Mouse (Mus musculus): ENCODE measurements around the gene Nlgn3. TPM values are rescaled to one million over a fixed set of nuclear protein-coding genes. Genes with fewer than 3 reads are reported as not detected.
A peak's percentile ranks its signal among the peaks of the same experiment; 100 is the strongest.

Gene Nlgn3
- polyA plus RNA-seq (2016; fragmentation: Nextera tagmentation; extraction: Ambion mirVana), result 5.8 and 14.8 TPM in 2 replicates

DNA sequence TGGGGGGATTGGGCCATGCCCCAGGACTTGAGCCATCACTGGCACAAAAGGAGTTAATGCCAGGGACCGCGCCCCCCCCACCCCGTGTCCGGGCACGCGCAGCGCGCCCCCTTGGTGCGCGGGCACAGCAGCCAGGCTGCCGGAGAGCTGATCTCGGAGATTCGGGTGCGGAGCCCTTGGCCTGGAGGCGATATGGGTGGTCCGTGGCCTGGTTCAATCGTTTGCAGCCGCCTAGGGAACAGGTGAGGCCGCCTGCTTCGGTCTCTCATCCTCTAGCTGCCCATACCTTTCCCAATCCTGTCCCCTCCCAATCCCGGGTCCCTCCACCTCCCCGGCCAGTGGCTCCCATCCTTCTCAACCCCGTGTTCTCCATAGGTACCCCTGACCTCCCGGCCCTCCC, at the start of gene Nlgn3:
Gene Nlgn3, plus strand, starts transcription at position 114 of the 400 bp plus-strand sequence.
- H3K9me3 ChIP-seq, result no peaks in the 10 kb centered on the region
- WGBS, result 22% methylated on average over 24 of the region's 24 CpGs
- peak within 1 kb of the TSS; percentile 49 for H3K4me3 ChIP-seq
- peak; percentile 40 for DNase-seq (ENCODE audit: low spot score)
- H3K4me1 ChIP-seq (replicated peaks), result peaks cover 53% of the 10 kb centered on the region
- H3K27me3 ChIP-seq (ENCODE audit: insufficient read depth, poor library complexity, severe bottlenecking), result peaks cover 77% of the 10 kb centered on the region
- H3K27ac ChIP-seq, result peak within 1 kb of the TSS; percentile 85
- peaks cover 40% of the 10 kb centered on the region for H3K36me3 ChIP-seq

DNA sequence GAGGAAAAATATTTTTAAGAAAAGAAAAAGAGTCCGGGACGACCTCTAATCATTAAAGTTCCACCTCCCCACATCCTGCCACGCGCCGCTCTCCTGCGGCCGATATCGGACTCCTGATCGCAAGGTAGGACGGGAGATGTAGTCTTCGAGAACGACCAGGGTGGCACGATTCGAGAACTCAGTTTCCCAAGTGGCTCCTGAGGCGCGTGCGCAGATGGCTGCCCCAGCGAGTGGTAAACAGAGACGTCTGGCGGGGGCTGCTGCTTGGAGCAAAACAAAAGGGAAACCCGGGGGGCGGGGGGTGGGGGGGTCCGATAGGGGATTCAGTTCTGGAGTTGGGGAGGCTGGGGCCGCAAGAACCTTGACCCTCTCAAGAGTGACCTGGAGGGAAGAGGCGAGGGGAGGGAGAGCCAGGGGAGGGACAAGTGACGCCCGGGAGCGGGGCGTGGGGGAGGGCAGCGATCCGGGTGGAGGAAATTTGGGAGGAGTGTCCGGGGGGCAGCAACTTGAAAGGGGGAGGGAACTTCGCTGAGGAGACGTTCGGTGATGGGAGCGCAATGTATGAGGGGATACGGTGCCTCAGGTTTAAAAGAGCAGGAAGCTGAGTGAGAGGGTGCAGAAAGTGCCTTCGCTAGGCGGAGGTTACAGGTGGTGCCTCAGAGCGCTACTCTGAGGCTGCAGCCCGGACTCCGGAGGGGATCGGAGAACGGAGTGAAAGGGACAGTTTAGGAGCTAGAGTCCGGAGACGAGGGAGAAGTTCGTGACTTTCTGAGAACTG, 44.8 kb upstream of the Nlgn3 start, which contains the start of gene Foxo4:
Gene Foxo4, plus strand, starts transcription at position 577 of the 778 bp plus-strand sequence.
- peak within 1 kb of the TSS; percentile 87 for H3K27ac ChIP-seq
- WGBS, result 19% methylated on average over 47 of the region's 47 CpGs
- DNase-seq (ENCODE audit: low spot score), result peak; percentile 86
- peaks cover 10% of the 10 kb centered on the region; the same call in 1 of the 2 replicates for H3K36me3 ChIP-seq
- peaks cover 12% of the 10 kb centered on the region; the same call in 1 of the 2 replicates for H3K4me1 ChIP-seq (replicated peaks)
- H3K9me3 ChIP-seq, result no peaks in the 10 kb centered on the region
- peak within 1 kb of the TSS; percentile 59 for H3K4me3 ChIP-seq
- H3K27me3 ChIP-seq (ENCODE audit: insufficient read depth, poor library complexity, severe bottlenecking), result peaks cover 23% of the 10 kb centered on the region

DNA sequence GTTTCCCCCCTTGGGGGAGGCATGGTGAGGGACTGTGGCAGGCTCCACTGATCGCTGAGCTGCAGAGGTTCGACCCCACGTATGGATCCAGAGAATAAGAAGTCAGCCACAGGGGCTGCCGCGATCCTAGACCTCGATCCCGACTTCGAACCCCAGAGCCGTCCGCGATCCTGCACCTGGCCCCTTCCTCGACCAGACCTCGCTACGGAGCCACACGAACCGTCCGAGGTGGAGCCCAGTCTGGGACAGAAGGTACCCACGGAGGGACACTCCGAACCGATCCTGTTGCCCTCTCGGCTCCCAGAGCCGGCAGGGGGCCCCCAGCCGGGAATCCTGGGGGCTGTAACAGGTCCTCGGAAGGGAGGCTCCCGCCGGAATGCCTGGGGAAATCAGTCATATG, 44.2 kb upstream of the Nlgn3 start:
- Histone ChIP-seq H3K27me3 (ENCODE audit: insufficient read depth, poor library complexity, severe bottlenecking) (peaks cover 23% of the 10 kb centered on the region), H3K9me3 (no peaks in the 10 kb centered on the region), H3K4me3 (peak overlapping the region; percentile 59), H3K4me1 (replicated peaks) (peaks cover 14% of the 10 kb centered on the region; the same call in 1 of the 2 replicates), H3K36me3 (peaks cover 10% of the 10 kb centered on the region; the same call in 1 of the 2 replicates), H3K27ac (peak overlapping the region; percentile 87)
- no peak for DNase-seq (ENCODE audit: low spot score)
- 13% methylated on average over 23 of the region's 26 CpGs for WGBS

DNA sequence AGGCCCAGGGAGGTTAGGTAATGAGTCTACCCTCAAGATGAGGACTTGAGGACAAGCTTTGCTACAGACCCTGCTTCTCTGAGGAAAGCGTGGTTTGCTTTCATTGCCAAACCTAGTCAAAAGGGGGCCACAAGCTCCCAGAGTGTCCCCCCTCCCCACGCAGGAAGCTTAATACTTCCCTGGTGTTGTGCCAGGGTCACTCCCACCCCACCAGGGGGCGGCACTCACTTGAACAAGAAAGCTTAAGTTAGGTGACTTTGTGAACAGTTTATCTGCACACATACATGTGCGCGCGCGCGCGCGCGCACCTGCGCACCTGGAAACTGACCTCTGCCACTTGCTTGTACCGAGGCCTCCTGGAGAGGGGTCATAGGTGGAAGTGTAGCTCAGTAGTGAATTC, 42.4 kb upstream of the Nlgn3 start:
- Histone ChIP-seq H3K27ac (no peak overlapping the region), H3K9me3 (no peaks in the 10 kb centered on the region), H3K4me1 (replicated peaks) (peaks cover 30% of the 10 kb centered on the region), H3K4me3 (no peak overlapping the region), H3K27me3 (ENCODE audit: insufficient read depth, poor library complexity, severe bottlenecking) (peaks cover 26% of the 10 kb centered on the region), H3K36me3 (peaks cover 10% of the 10 kb centered on the region; the same call in 1 of the 2 replicates)
- DNase-seq (ENCODE audit: low spot score), result no peak
- WGBS, result 85% methylated on average over 13 of the region's 13 CpGs

DNA sequence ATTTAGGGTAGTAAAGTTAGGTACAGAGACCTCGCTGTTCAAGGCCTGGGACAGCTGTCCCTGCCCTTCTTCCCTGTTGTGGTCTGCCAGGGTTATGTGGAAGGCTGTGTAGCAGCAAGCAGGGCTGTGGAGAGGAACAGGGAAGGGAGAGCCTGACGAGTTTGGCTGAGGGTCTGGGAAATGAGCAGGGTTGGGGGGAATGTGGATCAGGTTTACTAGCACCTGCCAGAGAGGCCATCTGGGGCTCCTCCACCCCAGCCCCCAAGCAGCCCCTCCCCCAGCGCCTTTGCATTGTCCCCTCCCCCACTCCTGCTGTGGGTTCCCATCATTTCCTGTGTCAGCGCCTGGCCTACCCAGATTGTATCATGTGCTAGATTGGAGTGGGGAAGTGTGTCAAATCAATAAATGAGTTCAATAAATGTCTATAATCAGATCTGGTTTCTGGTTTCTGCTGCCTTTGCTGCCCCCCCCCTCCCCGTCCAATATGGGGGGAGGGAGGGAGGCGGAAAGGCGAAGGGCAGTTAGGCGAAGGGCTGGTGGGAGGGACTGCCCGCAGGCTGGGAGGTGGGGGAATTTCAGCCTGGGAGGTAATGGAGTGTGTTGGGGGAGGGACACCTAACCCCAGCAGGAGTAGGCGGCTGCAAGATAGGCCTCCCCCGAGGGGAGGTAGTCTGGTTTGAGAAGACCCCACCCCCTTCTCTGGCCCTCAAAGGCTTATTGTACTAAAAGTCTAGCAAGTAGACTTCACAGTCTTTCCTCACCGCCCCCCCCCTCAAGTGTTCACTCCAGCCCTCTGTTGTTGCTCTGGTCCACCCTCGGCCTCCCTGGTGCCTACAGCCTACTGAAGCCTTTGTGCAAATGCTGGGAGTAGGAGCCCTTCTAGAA, 38.3 kb upstream of the Nlgn3 start:
- peaks cover 10% of the 10 kb centered on the region; the same call in 1 of the 2 replicates for H3K36me3 ChIP-seq
- peak; percentile 64 for DNase-seq (ENCODE audit: low spot score)
- H3K4me1 ChIP-seq (replicated peaks), result peaks cover 30% of the 10 kb centered on the region
- 0 out of 2 replicates have a peak overlapping the region, but pooled peaks have one; percentile 11 for H3K4me3 ChIP-seq
- H3K27me3 ChIP-seq (ENCODE audit: insufficient read depth, poor library complexity, severe bottlenecking), result peaks cover 24% of the 10 kb centered on the region
- no peaks in the 10 kb centered on the region for H3K9me3 ChIP-seq
- 19% methylated on average over 13 of the region's 13 CpGs for WGBS
- peak overlapping the region; percentile 83 for H3K27ac ChIP-seq

DNA sequence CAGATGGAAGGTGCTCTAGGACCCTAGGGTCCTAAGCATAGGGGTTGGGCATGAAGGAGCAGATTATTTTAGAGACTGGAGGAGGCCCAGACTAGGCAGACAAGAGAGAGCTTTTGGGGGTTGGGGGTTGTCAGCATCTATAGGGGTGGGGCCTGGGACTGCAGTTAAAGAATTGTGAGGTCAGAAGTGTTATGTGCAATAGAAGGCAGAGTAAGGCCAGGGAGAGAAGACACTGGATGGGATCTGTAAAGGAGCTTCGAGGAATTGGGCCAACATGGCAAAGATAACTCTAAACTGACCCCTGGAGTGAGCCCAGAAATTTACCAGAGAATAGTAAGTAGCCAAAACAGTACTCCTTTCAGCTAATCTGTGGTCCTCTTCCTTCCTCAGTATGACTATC, 35.1 kb upstream of the Nlgn3 start, which contains the start of gene Gm614:
Gene Gm614, minus strand, starts transcription at position 101 of the 400 bp plus-strand sequence.
- H3K27me3 ChIP-seq (ENCODE audit: insufficient read depth, poor library complexity, severe bottlenecking), result peaks cover 25% of the 10 kb centered on the region
- 100% methylated on average over 1 of the region's 1 CpGs for WGBS
- H3K27ac ChIP-seq, result peak within 1 kb of the TSS; percentile 29
- no peaks in the 10 kb centered on the region for H3K9me3 ChIP-seq
- H3K36me3 ChIP-seq, result peaks cover 1% of the 10 kb centered on the region; the same call in 1 of the 2 replicates
- peaks cover 23% of the 10 kb centered on the region for H3K4me1 ChIP-seq (replicated peaks)
- DNase-seq (ENCODE audit: low spot score), result no peak
- no peak within 1 kb of the TSS for H3K4me3 ChIP-seq

DNA sequence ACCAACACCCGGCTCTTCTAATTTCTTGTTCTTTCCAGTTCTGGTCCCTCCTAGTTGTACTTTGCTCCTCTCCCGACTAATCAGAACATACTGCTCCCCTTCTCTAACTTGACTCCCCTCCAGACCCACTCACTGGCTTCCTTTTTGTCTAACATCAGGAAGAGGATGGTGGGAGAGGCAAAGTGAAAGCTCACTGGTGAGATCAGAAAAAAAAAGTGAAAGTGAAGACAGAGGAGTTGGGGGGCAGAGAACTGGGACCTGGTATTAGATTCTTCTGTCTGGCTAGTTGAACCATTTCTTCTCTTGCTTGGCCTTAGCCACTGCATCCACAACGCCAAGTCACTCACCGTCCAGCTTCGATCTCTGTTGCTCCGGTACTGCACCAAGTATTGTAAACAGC, 32.3 kb upstream of the Nlgn3 start:
- Histone ChIP-seq H3K9me3 (no peaks in the 10 kb centered on the region), H3K27me3 (ENCODE audit: insufficient read depth, poor library complexity, severe bottlenecking) (peaks cover 24% of the 10 kb centered on the region), H3K4me1 (replicated peaks) (peaks cover 6% of the 10 kb centered on the region; the same call in 1 of the 2 replicates), H3K4me3 (no peak overlapping the region), H3K27ac (no peak overlapping the region), H3K36me3 (no peaks in the 10 kb centered on the region)
- DNase-seq (ENCODE audit: low spot score), result no peak
- 96% methylated on average over 6 of the region's 6 CpGs for WGBS

DNA sequence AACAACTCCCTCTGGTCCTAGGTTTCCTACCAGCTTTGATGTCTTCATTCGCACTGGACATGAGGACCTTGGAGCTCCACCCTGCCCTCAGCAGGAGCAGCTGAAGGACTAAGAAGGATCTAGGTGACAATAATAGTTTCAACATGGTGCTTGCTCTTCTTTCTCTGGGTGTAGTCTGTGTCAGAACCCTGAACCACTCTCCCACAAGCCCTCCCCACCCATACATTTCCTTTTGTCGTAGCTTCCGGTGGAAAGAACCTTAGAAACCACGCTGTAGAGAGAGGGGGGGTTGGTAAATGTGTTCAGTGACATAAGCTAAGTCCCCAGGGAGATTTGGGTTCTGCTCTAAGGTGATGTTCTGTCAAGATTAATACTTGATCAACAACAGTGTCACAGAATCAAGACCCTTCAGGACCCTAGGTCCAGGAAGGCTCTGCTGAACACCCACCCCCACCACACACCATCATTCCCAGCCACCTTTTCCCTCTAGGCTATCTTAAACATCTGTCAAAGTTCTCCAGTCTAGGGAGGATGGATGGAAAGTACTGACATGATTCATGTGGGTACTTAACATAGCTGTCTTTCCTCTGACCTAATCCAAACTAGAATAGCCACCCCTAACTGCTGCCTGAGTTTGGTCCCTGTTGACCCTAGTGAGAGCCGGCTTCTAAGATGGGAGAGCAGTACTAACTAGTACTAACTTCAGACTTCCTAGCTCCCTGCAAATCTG, 30.8 kb upstream of the Nlgn3 start, which contains the start of gene Il2rg:
Gene Il2rg, minus strand, starts transcription at position 231 of the 730 bp plus-strand sequence.
- H3K4me1 ChIP-seq (replicated peaks), result peaks cover 6% of the 10 kb centered on the region; the same call in 1 of the 2 replicates
- peaks cover 36% of the 10 kb centered on the region for H3K27me3 ChIP-seq (ENCODE audit: insufficient read depth, poor library complexity, severe bottlenecking)
- no peak within 1 kb of the TSS for H3K27ac ChIP-seq
- H3K9me3 ChIP-seq, result no peaks in the 10 kb centered on the region
- H3K4me3 ChIP-seq, result no peak within 1 kb of the TSS
- WGBS, result 79% methylated on average over 5 of the region's 5 CpGs
- DNase-seq (ENCODE audit: low spot score), result no peak
- H3K36me3 ChIP-seq, result no peaks in the 10 kb centered on the region

DNA sequence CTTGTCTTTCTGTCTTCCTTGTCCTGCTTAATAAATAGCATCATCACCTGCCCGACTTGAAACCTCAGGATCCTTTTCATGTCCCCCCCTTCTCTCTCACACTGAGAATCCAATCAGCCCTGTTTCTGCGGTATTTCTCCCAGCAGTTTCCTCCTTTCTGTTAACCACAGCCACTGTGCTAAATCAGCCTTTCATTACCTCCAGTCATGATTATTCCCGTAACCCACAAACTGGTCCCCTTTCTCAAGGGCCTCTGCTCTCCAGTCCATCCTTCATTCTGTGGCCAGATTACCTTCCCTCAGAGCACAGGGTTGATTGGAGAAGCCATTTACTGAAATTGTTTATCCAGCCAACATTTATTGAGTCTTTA, 30.2 kb upstream of the Nlgn3 start, which contains the start of gene Gm20489:
Gene Gm20489, minus strand, starts transcription at position 269 of the 370 bp plus-strand sequence.
- Histone ChIP-seq H3K27me3 (ENCODE audit: insufficient read depth, poor library complexity, severe bottlenecking) (peaks cover 39% of the 10 kb centered on the region), H3K27ac (no peak within 1 kb of the TSS), H3K4me3 (no peak within 1 kb of the TSS), H3K36me3 (no peaks in the 10 kb centered on the region), H3K4me1 (replicated peaks) (peaks cover 6% of the 10 kb centered on the region; the same call in 1 of the 2 replicates), H3K9me3 (no peaks in the 10 kb centered on the region)
- WGBS, result 71% methylated on average over 3 of the region's 3 CpGs
- no peak for DNase-seq (ENCODE audit: low spot score)

DNA sequence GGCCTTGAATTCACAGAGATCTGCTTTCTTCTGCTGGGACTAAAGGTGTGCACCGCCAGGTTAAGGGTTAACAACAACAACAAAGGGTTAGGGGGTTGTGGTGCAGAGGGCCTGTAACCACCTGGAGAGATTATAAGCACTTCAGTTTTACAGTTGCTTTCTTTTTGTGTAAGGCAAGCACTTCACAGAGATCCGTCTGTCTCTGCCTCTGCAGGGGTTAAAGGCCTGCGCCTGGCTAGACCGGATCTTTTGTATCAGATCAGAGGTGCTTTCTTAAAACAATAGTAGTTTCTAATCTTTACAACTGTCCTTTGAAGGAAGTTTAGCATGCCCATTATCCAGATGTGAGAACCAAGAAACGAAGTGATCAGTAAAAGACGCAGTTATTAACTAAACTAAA, 25.6 kb upstream of the Nlgn3 start:
- Histone ChIP-seq H3K36me3 (peaks cover 27% of the 10 kb centered on the region), H3K4me3 (peak overlapping the region; percentile 61), H3K4me1 (replicated peaks) (peaks cover 7% of the 10 kb centered on the region; the same call in 1 of the 2 replicates), H3K27me3 (ENCODE audit: insufficient read depth, poor library complexity, severe bottlenecking) (peaks cover 31% of the 10 kb centered on the region), H3K9me3 (no peaks in the 10 kb centered on the region), H3K27ac (peak overlapping the region; percentile 91)
- DNase-seq (ENCODE audit: low spot score), result peak; percentile 5
- WGBS, result 21% methylated on average over 6 of the region's 6 CpGs

DNA sequence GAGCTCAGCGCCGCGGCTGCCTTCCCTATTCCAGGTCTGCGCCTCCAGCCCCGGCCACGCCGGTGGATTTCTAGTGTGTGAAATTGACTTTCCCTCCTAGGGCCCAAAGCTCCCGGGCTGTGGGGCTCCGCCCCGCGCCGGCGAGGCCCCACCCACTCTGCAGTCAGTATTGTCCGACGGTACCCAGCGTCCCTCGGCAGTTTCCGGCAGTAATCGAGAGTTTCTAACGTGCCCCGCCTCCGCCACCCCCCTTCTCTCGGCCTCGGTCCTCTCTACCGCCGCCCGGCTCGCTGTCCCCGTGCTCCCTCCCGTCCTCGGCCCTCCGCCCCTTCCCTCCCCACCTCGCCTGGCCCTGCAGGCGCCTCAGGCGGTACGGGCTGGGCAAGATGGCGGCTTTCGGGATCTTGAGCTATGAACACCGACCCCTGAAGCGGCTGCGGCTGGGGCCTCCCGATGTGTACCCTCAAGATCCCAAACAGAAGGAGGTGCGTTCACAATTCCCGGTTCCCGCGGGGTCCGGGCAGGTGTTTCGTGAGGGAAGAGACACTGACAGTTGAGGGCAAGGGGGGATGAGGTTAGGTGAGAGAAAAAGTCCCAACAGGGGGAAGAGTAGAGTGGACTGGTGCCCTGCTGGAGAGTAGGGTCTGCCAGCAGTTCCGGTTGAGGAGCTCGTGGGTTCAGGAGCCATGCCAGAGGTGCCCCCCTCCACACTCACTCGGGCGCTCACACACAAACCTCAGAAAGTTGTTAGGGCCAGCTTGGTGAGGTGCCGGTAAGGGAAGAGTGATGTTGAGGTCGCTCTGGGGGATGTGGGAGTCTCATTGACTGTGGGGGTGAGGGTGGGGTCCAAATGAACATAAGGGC, 24.9 kb upstream of the Nlgn3 start, which contains the start of gene Med12:
Gene Med12, plus strand, starts transcription at position 156 of the 864 bp plus-strand sequence.
- Histone ChIP-seq H3K27me3 (ENCODE audit: insufficient read depth, poor library complexity, severe bottlenecking) (peaks cover 31% of the 10 kb centered on the region), H3K36me3 (peaks cover 34% of the 10 kb centered on the region), H3K9me3 (no peaks in the 10 kb centered on the region), H3K27ac (peak within 1 kb of the TSS; percentile 91), H3K4me3 (peak within 1 kb of the TSS; percentile 61), H3K4me1 (replicated peaks) (peaks cover 7% of the 10 kb centered on the region; the same call in 1 of the 2 replicates)
- 19% methylated on average over 53 of the region's 54 CpGs for WGBS
- DNase-seq (ENCODE audit: low spot score), result peak; percentile 88
